Mouse (Mus musculus) midbrain, postnatal 0 days (tissue): ENCODE measurements around the gene Fancm. TPM values are rescaled to one million over a fixed set of nuclear protein-coding genes. Genes with fewer than 3 reads are reported as not detected.

Source experiments
- ATAC-seq: fragments of 200-750 bp; cut with Nextera tagmentation; 2 replicates; pipeline ENCODE4 v1.8.0; 2017; ENCODE audit warnings: moderate number of reproducible peaks, mild to moderate bottlenecking, moderate TSS enrichment, moderate library complexity; ENCODE audit not compliant: low FRiP score
- DNase-seq: peaks from one replicate; pipeline ENCODE4 v3.0.0-alpha.2; 2015; ENCODE audit warnings: low spot score
- H3K27ac ChIP-seq: fragments of 300-500 bp; sonication (generic); 2 replicates; pipeline ENCODE4 v1.5.1; 2014; ENCODE audit warnings: low read depth, mild to moderate bottlenecking, low read length, mixed read lengths
- H3K27me3 ChIP-seq: fragments of 300-500 bp; sonication (generic); 2 replicates; pipeline ENCODE4 v1.6.1; 2014; ENCODE audit warnings: low read length, control low read depth, mixed read lengths; ENCODE audit not compliant: insufficient read depth
- H3K36me3 ChIP-seq: fragments of 300-500 bp; sonication (generic); 2 replicates; pipeline ENCODE4 v1.6.1; 2014; ENCODE audit warnings: low read length, control low read depth, mixed read lengths; ENCODE audit not compliant: insufficient read depth
- H3K4me1 ChIP-seq: fragments of 300-500 bp; sonication (generic); 2 replicates; pipeline ENCODE4 v1.6.1; 2014; ENCODE audit warnings: mild to moderate bottlenecking, control low read depth, antibody characterized with exemption, low read length, mixed read lengths; ENCODE audit not compliant: insufficient read depth
- H3K4me2 ChIP-seq: fragments of 300-500 bp; sonication (generic); 2 replicates; pipeline ENCODE4 v1.6.1; 2014; ENCODE audit warnings: low read depth, mild to moderate bottlenecking, low read length, mixed read lengths; ENCODE audit not compliant: poor library complexity, severe bottlenecking
- H3K4me3 ChIP-seq: fragments of 300-500 bp; sonication (generic); 2 replicates; pipeline ENCODE4 v1.5.1; 2014; ENCODE audit warnings: low read depth, mild to moderate bottlenecking, low read length, moderate library complexity
- H3K9ac ChIP-seq: fragments of 300-500 bp; sonication (generic); replicated peaks from 2 replicates; pipeline ENCODE4 v1.6.1; 2014; ENCODE audit warnings: mild to moderate bottlenecking, low read length, moderate library complexity, mixed read lengths; ENCODE audit not compliant: poor library complexity, severe bottlenecking
- H3K9me3 ChIP-seq: fragments of 300-500 bp; sonication (generic); 2 replicates; pipeline ENCODE4 v1.6.1; 2016; ENCODE audit warnings: low read length, control low read depth
- CTCF ChIP-seq: IDR thresholded peaks from 2 replicates; pipeline ENCODE4 v1.5.1; 2016; ENCODE audit warnings: antibody characterized with exemption, mild to moderate bottlenecking
- WGBS: fragments of 180-500 bp; shearing (Covaris S2); extraction: QIAGEN DNeasy Blood & Tissue Kit; methylation state at CpG from one replicate; pipeline ENCODE4 v1.1.7; 2014; 5-methylcytosine and 5-hydroxymethylcytosine counted together
- polyA plus RNA-seq: library from polyadenylated mRNA; unstranded; fragments of >200 nt; fragmentation: Nextera tagmentation; extraction: Ambion mirVana; gene quantifications from 2 replicates; pipeline ENCODE4 v1.2.1, GENCODE M21; 2015
- total RNA-seq: library from RNA; depleted of rRNA; stranded (reverse); fragments of >200 nt; gene quantifications from 2 replicates; pipeline ENCODE4 v1.2.3, GENCODE M21; 2014; rRNA removed

The Fancm gene
- total RNA-seq: 20.5 and 29.5 TPM in 2 replicates
- 6.5 and 7.9 TPM in 2 replicates for polyA plus RNA-seq

GRCm38 (mm10) chr12:65075085-65075732, at the start of gene Fancm:
TSS of gene Fancm (plus strand) at chr12:65075603.
- Histone ChIP-seq H3K27me3 (no peaks in the 10 kb centered on the region), H3K36me3 (no peaks in the 10 kb centered on the region), H3K4me3 (peak within 1 kb of the TSS; percentile 68), H3K9ac (peak within 1 kb of the TSS; percentile 74), H3K9me3 (no peaks in the 10 kb centered on the region), H3K4me1 (peaks cover 12% of the 10 kb centered on the region), H3K27ac (peak within 1 kb of the TSS; percentile 81), H3K4me2 (peak within 1 kb of the TSS; percentile 83)
- peak; percentile 96 for DNase-seq
- WGBS: 1% methylated on average over 39 of the region's 39 CpGs
- ATAC-seq: peak; percentile 36
- no peak for TF ChIP-seq CTCF

GRCm38 (mm10) chr12:65035839-65036189, 39.6 kb upstream of the Fancm start:
- H3K9ac ChIP-seq: 0 out of 2 replicates have a peak overlapping the region, but pooled peaks have one; percentile 94

GRCm38 (mm10) chr12:65036190-65036870, 39.1 kb upstream of the Fancm start, which contains the start of gene Prpf39:
TSS of gene Prpf39 (plus strand) at chr12:65036333.
- H3K4me3 ChIP-seq: peak within 1 kb of the TSS; percentile 91
- peak within 1 kb of the TSS; percentile 82 for H3K27ac ChIP-seq
- peak; percentile 93 for DNase-seq
- 0 out of 2 replicates have a peak, but pooled peaks cover 6% of the 10 kb centered on the region for H3K4me1 ChIP-seq
- peak within 1 kb of the TSS; percentile 60 for H3K4me2 ChIP-seq
- H3K9me3 ChIP-seq: no peaks in the 10 kb centered on the region
- no peaks in the 10 kb centered on the region for H3K27me3 ChIP-seq
- peak; percentile 94 for ATAC-seq
- peak within 1 kb of the TSS; percentile 94 for H3K9ac ChIP-seq
- WGBS: under 1% methylated on average over 63 of the region's 65 CpGs
- H3K36me3 ChIP-seq: no peaks in the 10 kb centered on the region
- no peak for TF ChIP-seq CTCF

More at GRCm38 (mm10) chr12:65035839-65036189, 39.6 kb upstream of the Fancm start:
- TF ChIP-seq CTCF: no peak
- ATAC-seq (peak; percentile 8; the same call in 1 of the 2 replicates), DNase-seq (no peak)
- peak overlapping the region; percentile 60 for H3K4me2 ChIP-seq
- H3K4me3 ChIP-seq: peak overlapping the region; percentile 91
- no peak overlapping the region for H3K27ac ChIP-seq
- H3K36me3 ChIP-seq: no peaks in the 10 kb centered on the region
- WGBS: 43% methylated on average over 8 of the region's 8 CpGs
- no peaks in the 10 kb centered on the region for H3K27me3 ChIP-seq
- H3K9me3 ChIP-seq: no peaks in the 10 kb centered on the region
- H3K4me1 ChIP-seq: 0 out of 2 replicates have a peak, but pooled peaks cover 6% of the 10 kb centered on the region

GRCm38 (mm10) chr12:65036892-65037545, 38.4 kb upstream of the Fancm start:
- Histone ChIP-seq H3K36me3 (no peaks in the 10 kb centered on the region), H3K4me2 (peak overlapping the region; percentile 60), H3K27ac (no peak overlapping the region), H3K9ac (peak overlapping the region; percentile 94), H3K27me3 (no peaks in the 10 kb centered on the region), H3K4me1 (0 out of 2 replicates have a peak, but pooled peaks cover 6% of the 10 kb centered on the region), H3K4me3 (peak overlapping the region; percentile 91), H3K9me3 (no peaks in the 10 kb centered on the region)
- WGBS: 17% methylated on average over 18 of the region's 18 CpGs
- DNase-seq: peak; percentile 43
- no peak for TF ChIP-seq CTCF
- peak; percentile 3; the same call in 1 of the 2 replicates for ATAC-seq

- TF ChIP-seq CTCF: no peak
- Histone ChIP-seq H3K9ac (no peak overlapping the region), H3K9me3 (no peaks in the 10 kb centered on the region), H3K4me1 (0 out of 2 replicates have a peak, but pooled peaks cover 6% of the 10 kb centered on the region), H3K27ac (no peak overlapping the region), H3K36me3 (no peaks in the 10 kb centered on the region), H3K4me3 (peak overlapping the region; percentile 91), H3K4me2 (peak overlapping the region; percentile 60), H3K27me3 (no peaks in the 10 kb centered on the region)
- no peak for DNase-seq
- no peak for ATAC-seq
- 43% methylated on average over 4 of the region's 4 CpGs for WGBS
Measured at GRCm38 (mm10) chr12:65037546-65037937, 37.9 kb upstream of the Fancm start.
